Mouse (Mus musculus) liver, embryonic 14 days (tissue): Measurements from ENCODE around the gene Cenpa. TPM values are rescaled to one million over a fixed set of nuclear protein-coding genes. Genes with fewer than 3 reads are reported as not detected.

ENCODE experiments used
- polyA plus RNA-seq: library from polyadenylated mRNA; depleted of rRNA; stranded (reverse); fragments of >200 nt; gene quantifications from 2 replicates; pipeline ENCODE4 v1.2.3, GENCODE M21; 2012; rRNA removed

The Cenpa gene
- polyA plus RNA-seq: 108 and 132 TPM in 2 replicates

DNA sequence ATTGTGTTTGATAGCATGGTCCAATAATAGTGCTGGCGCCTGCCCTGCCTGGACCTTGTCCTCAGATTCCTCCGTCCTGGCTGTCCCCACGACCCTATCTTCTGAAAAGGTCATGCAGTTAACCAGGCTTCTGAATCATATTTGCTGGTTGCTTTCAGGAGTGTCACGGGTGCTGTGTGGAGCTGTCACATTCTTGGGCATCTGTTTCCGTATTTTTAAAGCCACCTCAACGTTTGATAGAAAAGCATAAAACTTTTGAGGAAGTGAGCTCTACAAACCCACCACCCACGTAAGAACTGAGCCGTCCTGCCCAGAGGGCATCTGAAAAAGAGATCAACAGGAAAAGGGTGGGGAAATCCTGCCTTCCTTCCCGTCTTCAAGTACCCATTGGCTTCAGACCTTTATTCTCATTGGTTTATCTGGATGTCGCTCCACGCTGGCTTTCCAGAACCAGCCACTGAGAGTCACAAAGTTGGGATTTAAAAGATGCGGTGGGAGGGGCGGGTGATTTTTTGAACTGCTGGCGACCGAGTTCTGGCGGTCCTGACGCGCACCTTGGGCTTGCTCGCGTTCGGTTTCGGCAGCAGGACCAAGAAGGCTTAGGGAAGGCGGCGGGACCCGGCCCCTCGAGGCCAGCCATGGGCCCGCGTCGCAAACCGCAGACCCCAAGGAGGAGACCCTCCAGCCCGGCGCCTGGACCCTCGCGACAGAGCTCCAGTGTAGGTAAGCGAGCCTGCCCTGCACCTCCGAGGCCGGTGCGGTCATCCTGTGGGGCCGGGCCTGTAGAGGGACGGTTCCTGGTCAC lies at the start of gene Cenpa:
TSS of gene Cenpa (plus strand) at position 387 of the 805 bp plus-strand sequence.

DNA sequence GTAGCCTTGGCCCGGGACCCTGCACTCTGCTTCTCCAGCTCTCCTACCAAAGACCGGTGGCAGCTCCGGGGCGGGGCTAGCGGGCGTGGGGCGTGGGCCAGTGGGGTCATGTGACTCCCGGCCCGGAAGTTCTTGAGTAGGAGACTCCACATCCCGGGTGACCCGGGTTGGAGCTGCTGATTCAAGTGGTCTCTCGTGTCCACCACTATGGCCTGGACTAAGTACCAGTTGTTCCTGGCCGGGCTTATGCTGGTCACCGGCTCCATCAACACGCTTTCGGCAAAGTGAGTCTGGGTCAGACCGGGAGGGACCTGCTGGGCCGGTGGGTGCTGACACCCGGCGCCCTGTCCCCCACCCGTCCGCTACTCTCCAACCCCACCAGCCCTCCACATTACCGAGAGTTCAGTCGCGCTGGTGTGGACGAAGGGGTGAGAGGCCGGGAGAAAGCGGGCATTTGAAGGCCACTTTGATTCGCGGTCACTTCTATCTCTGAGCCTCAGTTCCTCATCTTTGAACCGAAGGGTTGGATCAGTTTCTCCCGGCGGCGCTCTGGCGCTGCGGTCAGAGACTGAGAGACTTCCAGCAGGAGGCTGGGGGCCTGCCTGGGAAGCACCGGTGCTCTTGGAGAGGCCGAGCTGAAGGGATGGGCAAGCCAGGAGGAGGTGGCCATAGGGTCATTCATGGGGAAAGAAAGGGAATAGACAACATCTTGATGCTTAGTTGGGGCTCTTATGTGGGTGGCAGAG lies 18.6 kb upstream of the Cenpa start, which contains the start of gene Slc35f6:
TSS of gene Slc35f6 (plus strand) at position 119 of the 746 bp plus-strand sequence.

DNA sequence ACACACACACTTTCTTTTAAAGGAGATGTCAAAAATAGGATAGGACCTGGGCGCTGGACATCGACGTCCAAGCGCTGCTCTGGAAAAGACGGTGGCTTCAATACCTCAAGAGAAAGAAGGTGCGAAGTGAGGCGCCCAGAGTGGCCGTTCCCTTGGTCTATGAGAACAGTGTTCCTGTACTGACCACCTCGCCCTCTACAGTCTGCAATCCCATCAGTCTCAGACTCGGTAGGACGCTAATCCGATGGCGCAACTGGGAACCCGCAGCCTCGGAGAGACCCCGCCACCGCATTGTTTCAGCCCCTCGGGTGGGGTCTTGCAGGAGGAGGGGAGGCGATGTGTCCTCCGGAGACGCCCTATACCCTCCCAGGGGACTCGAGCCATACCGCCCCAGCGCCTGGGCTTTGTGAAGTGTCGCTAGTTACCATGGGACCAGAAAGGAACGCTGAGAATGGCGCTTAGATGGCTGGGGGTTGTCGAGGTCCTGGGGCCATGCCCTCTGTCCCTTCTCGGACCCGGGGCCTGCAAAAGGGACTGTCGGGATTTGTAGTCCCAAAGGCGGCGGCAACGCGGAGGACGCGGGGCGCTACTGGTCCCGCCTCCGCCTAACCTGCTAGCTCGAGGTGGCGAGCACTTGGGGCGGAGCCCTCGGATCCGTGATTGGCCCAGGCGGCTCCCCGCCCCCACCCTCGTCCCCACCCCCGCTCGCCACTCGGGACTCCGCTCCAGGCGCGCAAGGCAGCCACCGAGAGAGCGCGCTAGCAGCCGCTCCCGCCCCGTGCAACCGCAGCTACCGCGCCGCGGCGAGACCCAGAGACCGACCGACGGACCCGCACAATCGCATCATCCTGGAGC lies 44.8 kb downstream of the Cenpa start, which contains the start of gene Dpysl5:
TSS of gene Dpysl5 (plus strand) at position 418 of the 855 bp plus-strand sequence.

Other genes with a start within 250 kb of the Cenpa start
- gene Otof, start 204.8 kb upstream of the Cenpa start, polyA plus RNA-seq: 0.01 and 0.03 TPM in 2 replicates
- not detected in 2 replicates for gene 1700001C02Rik, start 200.7 kb upstream of the Cenpa start, polyA plus RNA-seq
- not detected in 2 replicates for gene Cib4, start 120.9 kb upstream of the Cenpa start, polyA plus RNA-seq
- 0.07 and 0.10 TPM in 2 replicates for gene Kcnk3, start 78.6 kb upstream of the Cenpa start, polyA plus RNA-seq
- 8.8 and 9.9 TPM in 2 replicates for gene Slc35f6, start 18.8 kb upstream of the Cenpa start, polyA plus RNA-seq
- gene Dpysl5, start 44.8 kb downstream of the Cenpa start, polyA plus RNA-seq: 0.08 and 0.37 TPM in 2 replicates
- gene Mapre3, start 147.9 kb downstream of the Cenpa start, polyA plus RNA-seq: 2.2 and 2.3 TPM in 2 replicates
- gene Tmem214, start 201.2 kb downstream of the Cenpa start, polyA plus RNA-seq: 18.7 and 23.0 TPM in 2 replicates
- gene Agbl5, start 221.9 kb downstream of the Cenpa start, polyA plus RNA-seq: 3.8 and 4.8 TPM in 2 replicates
- gene Ost4, start 241.0 kb downstream of the Cenpa start, polyA plus RNA-seq: 203 and 205 TPM in 2 replicates
- 18.7 and 19.4 TPM in 2 replicates for gene Emilin1, start 246.6 kb downstream of the Cenpa start, polyA plus RNA-seq